Mouse (Mus musculus) mouse trophoblast stem cell (cell line): Measurements from ENCODE around the gene Kif5c.

Experiments
- in situ Hi-C, 2 experiments: fragments of 300-500 bp; cut with MseI, MboI; formaldehyde crosslinking; loops; 2 replicates in 1 of 2; 3 replicates in 1 of 2; pipeline ENCODE4 v1.15.1; 2025

Kif5c gene

DNA sequence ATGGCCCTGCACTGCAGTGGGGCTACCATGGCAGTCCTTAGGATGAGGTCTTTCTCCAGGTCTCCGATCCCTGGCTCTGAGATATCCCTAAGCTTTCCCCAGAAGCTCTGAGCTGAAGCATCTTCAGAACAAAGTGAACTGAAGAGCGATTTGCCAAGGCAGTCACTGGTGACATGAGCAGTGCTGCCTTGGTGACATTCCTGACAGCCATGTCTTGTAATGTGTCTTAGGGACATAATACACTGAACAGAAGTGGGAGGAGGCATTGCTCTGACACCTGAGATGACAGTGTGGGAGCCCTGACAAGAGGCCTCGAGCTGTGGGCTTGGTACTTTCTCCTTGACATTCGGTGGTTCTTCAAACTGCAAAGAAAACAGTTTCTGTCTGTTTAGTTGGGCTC, 157.3 kb downstream of the Kif5c start:
- in situ Hi-C loops: no loop called here

DNA sequence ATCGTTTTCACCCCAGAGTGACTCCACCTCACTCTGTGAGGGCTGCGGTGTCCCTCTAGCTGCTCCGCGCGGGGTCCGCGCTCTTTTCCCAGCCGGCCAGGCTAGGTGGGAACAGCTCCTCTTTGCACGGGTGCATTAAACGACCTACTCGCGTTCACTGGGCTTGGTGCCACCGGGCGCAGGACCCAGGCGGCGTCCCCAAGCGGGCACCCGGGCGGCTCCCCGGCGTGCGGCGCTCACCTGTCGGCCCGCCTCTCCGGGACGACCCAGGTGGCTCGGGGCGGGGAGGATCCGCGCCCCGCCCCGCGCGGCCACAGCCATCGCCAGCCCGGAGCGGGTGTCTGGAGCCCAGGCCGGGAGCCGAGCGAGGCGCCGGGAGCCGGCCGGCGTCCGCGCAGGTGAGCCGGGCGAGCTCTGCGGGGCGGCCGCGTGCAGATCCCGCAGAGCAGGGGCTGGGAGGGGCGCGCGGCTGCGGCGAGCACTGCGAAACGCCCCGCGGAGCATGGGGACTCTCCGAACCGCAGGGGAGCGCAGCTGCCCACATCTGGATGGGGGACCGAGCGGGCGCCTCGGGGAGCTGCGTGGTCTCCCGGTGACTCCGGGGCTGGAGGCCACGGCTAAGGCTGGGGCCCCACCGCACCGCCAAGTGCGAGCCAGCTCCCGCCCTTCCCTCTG, 168.4 kb downstream of the Kif5c start, which contains the start of gene Lypd6b:
Gene Lypd6b, plus strand, starts transcription at position 313 of the 675 bp plus-strand sequence.
- in situ Hi-C loops: no loop called here

DNA sequence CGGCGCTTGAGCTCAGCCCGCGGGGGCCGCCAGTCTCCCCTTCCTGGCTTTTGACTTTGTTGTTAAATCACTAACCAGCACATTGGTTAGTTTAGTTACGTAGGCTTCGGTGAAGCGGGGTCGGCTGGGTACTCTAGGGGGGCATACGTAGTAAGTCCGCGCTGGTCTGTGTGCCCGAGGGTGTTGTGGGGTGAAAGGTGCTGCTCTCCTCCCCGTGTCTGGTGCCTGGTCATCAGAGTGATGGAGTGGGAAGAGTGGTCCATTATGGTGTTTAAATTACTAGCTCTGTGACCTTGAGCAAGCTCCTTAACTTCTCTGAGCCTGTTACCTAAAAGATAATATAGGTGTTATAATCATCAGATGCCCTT, 168.9 kb downstream of the Kif5c start:
- in situ Hi-C loops: no loop called here

DNA sequence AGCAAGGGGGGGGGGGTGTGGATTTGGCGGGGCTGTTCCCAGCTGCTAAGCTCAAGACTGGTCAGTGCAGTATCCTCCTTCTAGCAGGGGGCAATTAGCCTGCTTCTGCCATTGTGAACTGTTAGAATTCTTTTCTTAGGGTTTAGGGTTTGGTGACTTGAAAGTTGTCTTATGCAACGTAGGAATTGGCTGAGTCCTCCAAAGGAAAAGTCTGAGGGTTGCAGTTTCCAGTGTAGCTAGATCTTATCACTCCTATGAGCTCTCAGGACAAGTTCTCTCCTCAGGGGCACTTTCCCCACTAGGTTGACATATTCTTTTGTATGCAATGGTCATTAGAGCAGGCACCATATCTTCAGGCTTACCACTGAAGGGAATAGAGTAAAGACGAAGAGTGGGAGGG, 169.5 kb downstream of the Kif5c start:
- in situ Hi-C loops: no loop called here

DNA sequence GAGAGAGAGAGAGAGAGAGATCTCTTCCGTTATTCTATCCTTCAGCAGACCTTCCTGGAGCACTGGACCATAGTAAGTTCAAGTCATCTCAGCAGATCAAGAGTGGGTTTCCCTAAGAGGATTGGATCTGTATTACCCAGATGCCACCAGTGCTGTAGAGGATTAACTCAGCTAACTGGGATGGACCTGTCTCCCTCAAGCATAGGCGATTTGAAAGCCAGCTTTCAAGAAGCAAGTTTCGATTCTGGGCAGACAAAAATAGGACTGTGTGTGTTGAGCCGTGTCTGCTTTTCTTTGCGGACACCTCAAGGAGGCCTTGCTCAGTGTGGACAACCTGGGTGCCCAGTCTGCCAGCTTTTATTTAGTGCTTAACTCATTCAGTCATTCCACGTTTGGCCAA, 170.0 kb downstream of the Kif5c start:
- in situ Hi-C loops: no loop called here

DNA sequence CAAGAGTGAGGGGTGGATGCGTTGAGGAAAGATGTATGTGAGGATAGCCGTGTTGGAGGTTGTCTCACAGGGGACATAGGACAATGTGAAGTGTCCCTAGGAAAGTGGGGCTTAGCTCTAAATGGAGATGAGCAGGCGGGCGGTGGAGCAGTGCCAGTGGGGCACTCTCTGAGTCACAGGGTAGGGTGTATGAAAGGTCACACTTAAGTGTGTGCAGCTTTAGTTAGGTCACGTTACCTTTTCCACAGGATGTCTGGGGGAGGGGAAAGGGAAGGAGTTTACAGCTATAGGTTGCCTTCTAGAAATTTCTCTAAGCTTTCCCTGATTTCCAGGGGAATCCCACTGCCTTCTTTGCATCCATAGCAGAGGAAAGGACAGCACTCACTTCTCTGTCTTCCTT, 170.4 kb downstream of the Kif5c start:
- in situ Hi-C loops: no loop called here

DNA sequence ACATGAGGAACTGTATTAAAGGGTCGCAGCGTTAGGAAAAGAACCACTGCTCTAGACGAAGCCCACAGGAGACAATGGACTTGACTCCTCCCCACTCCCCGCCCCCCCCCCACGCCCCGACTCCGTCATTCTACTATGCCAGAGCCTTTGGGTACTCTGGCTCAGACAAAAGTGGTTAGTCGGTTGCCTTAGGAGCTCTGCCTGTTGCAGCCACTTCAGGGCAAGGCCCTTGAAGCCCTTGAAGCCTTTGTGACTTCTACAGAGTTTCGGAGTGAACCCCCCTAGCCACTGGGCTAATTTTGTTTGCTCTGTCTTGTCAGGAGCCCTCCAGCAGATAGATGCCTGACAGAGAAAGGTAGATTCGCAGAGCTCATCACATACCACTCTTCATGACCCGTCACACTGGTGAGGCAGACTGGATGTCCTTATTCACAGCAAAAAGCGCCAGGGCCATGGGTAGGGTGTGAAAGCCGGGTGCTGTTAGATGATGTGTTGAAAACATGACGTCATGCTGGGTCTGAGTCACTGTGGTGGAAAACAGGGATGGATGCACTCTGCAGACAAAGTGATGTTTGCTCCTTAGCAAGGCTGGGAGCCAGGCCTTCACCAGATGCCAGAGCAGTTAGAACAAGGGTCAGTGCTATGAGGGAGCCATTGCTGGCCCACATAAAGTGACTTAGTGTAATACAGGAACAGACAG, 178.5 kb downstream of the Kif5c start:
- in situ Hi-C loops: no loop called here

DNA sequence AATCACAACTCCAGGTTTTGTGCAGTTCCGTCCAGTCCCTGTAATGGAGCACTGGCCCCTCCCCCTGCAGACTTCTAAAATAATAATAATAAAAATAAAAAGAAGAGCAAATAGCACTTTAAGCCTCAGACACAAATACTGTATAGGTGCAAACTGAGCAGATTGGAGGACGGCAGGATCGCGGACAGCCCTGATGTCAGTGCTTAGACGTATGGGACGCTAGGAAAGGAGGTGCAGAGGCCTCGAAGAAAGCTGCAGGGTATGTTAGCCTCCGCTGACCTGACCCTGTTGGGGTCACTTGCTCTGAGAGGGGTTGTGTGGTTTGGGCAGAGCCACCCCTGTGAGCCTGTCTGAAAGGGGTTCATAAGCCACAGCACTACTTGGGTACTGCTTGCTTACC, 185.3 kb downstream of the Kif5c start:
- in situ Hi-C loops: no loop called here

DNA sequence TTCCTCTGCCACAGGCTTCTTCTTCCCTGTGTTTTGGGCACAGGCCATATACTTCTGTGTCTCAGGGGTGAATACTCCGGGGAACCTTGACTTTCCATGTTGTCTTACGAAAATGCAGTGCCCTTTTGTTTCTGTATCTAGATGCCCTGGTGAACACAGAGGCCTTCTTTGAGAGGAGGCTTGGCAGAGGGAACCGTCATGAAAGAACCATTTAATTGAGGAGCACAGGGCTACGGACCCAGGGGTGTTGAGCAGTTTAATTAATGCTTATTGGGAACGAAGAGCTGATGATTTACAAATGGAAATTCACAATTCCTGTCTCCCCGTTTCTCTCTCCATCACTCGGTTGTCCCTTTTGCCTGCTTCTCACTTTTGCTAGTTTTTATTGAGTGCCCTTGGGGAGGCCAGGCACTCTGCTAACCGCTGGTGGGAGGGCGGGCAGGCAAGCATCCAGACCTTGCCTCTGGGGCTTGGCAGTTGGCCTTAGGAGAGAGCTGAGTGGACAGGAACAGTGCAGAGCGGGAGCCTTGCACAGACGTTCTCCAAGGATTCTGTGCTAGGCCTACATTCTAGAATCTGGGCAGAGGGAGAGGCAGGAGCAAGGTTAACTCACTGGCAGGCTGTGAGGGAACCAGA, 186.8 kb downstream of the Kif5c start:
- in situ Hi-C loops: no loop called here

DNA sequence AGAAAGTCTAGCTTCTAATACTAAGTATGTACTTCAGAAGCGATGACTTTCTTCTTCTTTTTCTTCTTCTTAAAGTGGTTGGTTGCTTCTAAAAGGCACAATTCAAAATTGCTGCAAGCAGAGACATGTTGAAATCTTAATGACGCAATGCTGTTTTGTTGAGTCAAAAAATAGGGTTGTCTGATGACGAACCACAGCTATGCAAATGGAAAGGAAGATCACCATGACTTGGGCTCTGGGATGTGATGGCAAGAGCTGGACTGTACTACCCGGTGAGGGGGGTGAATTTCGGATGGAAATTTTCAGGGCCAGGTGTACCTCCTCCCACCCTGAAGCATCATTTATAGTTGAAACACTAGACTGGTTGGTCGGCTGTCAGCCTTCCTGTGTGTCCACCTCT, 190.4 kb downstream of the Kif5c start:
- in situ Hi-C loops: no loop called here

DNA sequence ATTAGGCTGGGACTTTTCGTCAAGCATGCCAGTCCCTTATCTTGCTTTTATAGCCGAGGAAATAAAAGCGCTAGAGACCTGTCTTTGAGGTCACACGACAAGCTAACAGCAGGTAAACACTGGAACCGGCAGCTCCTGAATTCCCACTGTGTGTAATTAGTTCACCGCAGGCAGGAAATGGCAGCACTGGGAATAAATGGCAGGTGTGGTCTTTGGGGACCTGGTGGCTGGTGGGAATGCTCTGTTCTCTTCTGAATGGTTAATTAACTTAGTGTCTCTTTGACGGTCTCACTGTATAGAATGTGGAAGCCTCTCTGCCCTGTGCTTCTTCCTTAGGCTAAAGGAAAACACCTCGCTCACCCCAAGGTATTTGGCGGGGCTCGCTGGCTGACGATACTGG, 192.3 kb downstream of the Kif5c start:
- in situ Hi-C loops: no loop called here

DNA sequence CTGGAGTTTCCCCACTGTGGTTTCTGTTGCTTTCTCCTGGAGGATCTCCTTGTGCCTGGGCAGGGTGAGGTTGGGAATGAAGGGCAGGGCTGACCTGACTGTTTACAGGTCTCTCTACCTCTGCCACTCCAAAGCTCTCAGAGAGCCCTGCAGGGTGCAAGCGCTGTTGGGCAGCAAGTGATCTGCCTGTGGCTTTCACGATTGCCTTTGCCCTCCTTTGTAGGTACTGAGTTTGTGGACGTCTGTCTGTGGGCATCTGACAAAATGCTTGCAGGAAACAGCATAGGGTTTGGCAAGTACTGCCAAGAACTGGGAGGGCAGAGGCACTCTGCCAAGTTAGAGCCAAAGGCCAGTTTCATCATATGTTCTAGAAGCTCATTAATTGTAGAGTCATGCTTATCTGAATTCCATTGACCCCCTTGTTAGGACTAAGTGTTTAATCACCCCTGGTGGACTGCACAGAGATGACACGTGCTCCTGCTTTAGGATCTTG, 192.8 kb downstream of the Kif5c start:
- in situ Hi-C loops: no loop called here

DNA sequence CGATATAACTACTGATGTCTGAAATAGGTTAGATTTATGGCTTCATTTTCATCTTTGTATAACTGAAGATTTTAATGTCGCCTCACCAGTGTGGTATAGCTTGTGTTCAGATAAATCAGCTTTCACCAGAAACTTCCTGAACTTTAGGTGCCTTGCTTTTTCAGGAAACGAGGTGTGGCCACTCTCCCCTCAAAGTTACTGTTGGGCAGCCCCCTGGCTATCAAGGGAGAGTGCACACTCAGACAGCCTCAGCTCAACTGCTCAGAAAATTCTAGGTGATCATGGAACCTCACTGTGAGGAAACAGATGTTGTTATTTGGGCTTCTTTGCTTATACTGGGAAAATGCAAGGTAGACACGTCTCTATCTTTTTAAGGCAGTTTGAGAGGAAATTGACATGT, 194.1 kb downstream of the Kif5c start:
- in situ Hi-C loops: no loop called here

DNA sequence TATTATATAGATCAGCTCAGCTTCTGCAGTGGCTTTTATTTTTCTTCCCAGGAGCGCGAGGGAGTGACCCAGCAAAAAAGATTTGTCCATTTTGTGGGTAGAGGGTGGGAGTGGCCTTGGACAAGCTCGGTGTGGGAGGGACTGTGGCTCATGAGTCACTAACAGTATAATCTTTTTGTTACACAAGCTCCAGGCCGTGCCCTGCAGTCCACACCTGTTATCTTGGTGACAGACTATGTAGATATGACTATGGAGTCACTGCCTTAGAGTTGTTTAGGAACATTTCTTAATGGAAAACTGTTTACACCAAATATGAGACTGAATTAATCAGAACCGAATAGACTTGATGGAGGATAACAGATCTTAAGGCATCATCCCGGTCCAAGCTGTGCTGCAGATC, 194.9 kb downstream of the Kif5c start:
- in situ Hi-C loops: no loop called here

DNA sequence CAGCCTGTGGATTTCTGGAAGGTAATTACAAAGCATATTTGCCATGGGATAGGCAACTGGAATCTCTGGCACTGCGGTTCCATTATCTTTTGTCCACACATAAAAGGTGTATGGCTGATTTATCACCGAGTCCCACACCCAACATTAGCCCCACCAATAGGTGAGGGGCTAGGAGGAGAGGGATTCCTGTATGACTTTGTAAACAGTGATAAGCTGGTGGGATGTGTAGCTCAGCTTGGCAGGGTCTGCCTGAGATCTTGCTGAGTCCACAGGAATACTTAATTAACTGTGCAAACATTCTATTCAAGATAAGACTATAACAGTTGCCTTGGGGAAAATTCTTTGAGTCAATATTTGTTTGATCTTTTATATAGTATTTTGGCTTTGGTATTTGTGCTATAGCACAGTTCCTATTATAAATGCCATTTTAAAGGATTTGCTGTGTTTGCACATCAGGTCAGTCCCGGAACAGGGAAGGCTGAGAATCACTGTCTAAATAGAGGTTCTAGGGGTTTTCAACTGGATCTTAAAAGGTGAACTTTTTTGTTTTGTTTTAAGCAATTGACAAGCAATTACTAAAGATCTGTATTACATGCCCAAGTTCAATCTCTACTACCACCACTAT, 196.7 kb downstream of the Kif5c start:
- in situ Hi-C loops: no loop called here

DNA sequence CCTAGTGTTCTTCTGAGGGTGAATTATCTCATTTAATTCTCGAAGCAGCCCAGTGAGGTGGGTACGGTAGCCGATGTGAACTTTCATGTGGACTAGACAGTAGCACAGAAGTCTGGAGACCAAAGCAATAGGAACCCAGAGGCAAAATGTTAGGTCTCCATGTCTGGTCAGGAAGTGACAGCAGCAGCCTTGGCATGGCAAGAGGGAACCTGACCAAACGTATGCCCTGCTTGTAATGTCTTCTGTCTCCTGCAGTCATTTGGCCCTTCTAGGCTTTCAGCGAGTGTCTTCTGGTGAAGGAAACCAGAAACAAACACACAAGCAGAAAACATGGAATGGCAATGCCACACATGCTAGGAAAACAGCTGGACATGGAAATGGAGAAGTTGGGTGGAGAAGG, 197.5 kb downstream of the Kif5c start:
- in situ Hi-C loops: no loop called here

DNA sequence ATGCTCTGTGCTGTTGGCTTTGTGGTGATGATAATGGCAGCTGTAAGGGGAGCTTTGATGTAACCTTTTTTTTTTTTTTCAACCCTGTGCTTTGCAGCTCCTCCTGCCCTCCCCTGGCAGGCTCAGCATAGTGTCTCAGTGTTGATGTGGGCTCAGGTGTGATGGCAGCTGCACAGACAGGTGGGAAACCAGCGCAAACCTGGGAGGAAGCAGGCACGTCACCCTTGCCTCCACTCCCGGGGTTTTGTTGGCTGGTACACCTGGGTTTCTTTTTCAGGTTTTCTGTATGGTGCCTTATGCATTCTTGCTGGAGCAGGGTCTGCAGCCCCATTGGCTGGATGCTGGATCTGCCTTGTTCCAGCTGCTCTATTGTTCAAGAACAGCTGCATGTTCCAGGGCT, 198.1 kb downstream of the Kif5c start:
- in situ Hi-C loops: no loop called here

DNA sequence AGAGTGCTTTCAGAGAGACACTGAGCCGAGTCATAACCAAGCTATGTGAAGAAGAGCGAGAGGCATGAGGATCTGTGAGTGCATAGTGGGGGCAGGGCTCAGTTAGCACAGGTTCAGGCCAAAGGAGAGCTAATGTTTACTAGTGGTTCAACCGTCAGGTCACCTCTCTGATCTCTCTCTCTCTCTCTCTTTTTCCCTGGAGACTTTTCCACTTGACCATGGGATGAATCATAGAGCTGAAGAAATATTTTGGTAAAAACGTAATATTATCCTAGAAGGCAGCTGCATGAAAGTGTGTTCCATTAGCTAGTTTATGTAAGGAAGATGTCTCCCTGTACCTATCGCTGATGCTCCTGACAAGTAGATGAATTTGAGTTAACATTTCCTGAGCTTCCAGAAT, 199.0 kb downstream of the Kif5c start:
- in situ Hi-C loops: no loop called here

DNA sequence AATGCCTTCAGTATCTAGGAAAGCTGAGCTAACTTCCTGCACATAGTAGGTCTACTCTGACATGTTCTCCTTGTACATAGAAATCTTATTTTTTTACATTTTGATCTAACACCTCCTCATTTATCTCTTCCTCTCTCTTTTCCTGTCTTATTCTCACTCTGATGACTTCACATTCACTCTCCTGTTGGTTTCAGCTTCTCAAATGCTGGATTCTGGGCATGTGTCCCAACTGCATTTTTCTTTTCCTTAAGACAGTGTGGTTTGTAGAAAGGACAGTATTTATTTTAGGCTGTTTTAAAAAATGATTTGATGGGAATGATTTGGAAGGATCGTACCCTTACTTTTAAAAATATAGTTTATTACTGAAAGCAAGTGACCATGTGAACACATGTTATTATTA, 203.2 kb downstream of the Kif5c start:
- in situ Hi-C loops: no loop called here
